Mouse (Mus musculus) kidney, adult 11 months (tissue): ENCODE results near the gene Dthd1.

ENCODE experiments used
- DNase-seq: peaks from one replicate; pipeline ENCODE4 v3.0.0; 2022

Gene Dthd1

DNA sequence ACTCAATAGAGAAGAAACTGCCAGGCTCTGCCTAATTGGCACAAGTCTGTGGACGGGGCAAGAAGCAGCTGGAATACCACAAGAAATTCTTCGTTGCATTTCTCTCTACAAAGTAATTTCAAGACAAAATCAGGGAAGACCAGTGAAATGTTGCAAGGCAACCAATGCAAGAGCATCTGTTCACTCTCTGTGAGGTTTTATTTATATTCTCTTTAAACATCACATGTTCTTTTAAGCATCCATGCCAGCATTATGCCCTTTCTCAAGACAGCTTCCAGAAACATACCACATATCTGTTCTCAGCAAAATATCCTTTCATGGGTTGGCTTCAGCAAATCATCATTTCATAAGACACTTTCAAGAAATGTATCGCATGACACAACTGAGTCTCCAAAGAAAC is 50.7 kb downstream of the Dthd1 start:
- no peak for DNase-seq

GRCm38 (mm10) chr5:62867003-62867402 is 53.4 kb downstream of the Dthd1 start:
- no peak for DNase-seq

- DNase-seq = no peak
Observed at GRCm38 (mm10) chr5:62879530-62879929, 65.9 kb downstream of the Dthd1 start.

DNA sequence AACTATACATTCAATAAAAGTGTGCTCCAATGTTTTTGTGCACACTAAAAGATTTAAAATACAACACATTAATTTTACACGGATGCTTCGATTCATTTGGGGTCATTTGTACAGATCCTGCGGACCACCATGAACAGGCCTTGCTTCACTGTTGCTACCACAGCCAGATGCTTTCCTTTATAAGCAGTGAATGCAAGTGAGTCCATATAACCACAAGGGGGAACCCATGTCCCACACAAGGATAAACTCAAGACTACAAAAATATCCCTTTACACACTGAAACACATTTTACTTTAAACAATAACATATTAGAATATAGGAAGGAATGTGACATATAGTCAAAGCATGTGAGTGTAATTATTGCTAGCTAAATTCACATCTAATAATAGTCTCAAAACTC is 81.7 kb downstream of the Dthd1 start:
- no peak for DNase-seq

DNA sequence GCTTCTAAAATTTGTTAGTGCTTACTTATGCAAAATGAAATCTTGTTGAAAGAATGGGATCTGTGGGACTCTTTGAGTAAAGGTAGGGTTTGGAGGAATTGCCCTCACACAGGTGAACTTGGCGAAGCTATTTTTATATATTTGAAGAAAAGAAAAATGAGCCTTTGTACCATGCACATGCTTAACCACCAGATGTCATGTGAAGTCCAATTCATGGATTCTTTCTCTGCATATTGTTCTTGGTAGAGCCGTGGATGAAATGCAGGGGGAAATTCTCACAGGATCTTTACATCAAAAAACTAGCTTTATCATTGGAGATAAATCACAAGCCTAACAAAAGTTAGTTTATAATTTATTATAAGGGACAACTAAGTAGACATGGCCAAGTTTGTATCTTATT is 93.3 kb downstream of the Dthd1 start:
- no peak for DNase-seq

GRCm38 (mm10) chr5:62909074-62909473 is 95.5 kb downstream of the Dthd1 start:
- no peak for DNase-seq

GRCm38 (mm10) chr5:62924616-62925015 is 111.0 kb downstream of the Dthd1 start:
- DNase-seq = no peak
